Mouse (Mus musculus) CH12.LX (cell line): Measurements from ENCODE around the gene Prap1. TPM values are rescaled to one million over a fixed set of nuclear protein-coding genes. Genes with fewer than 3 reads are reported as not detected.

Source experiments
- DNase-seq: peaks from one replicate; pipeline ENCODE4 v3.0.0-alpha.2; 2013; ENCODE audit errors: extremely low read depth
- H3K27ac ChIP-seq: 2 replicates; pipeline ENCODE4 v1.5.1; 2012; ENCODE audit warnings: low read depth, mild to moderate bottlenecking, control low read depth, moderate library complexity; ENCODE audit not compliant: insufficient read depth
- H3K27me3 ChIP-seq: replicated peaks from 2 replicates; pipeline ENCODE3; 2012; ENCODE audit warnings: inconsistent platforms
- H3K36me3 ChIP-seq, 2 experiments: replicated peaks in 1 of 2; 2 replicates each; pipeline versions ENCODE3 to v1.6.1; 2012; ENCODE audit warnings: inconsistent platforms in 1 of 2, low read length in 1 of 2, mild to moderate bottlenecking in 1 of 2, mixed read lengths in 1 of 2, moderate library complexity in 1 of 2; ENCODE audit not compliant: control insufficient read depth in 1 of 2, insufficient read depth in 1 of 2
- H3K4me1 ChIP-seq, 2 experiments: 2 replicates each; pipeline ENCODE4 v1.6.1; 2012; ENCODE audit warnings: inconsistent platforms in 1 of 2, moderate library complexity in 1 of 2; ENCODE audit not compliant: insufficient read depth in 2 of 2, control insufficient read depth in 1 of 2
- H3K4me2 ChIP-seq: 2 replicates; pipeline ENCODE4 v1.6.1; 2012; ENCODE audit warnings: low read depth, mild to moderate bottlenecking, control low read depth; ENCODE audit not compliant: poor library complexity, insufficient read depth, severe bottlenecking
- H3K4me3 ChIP-seq, 3 experiments: fragments of 150-350 bp in 1 of 3; sonication (generic) in 1 of 3; replicated peaks in 1 of 3; 2 replicates each; pipeline versions ENCODE3 to v1.5.1; 2011 to 2012; ENCODE audit warnings: low read depth in 2 of 3, low read length in 2 of 3, mild to moderate bottlenecking in 2 of 3, moderate library complexity in 2 of 3, control low read depth in 1 of 3, improper control_type of control experiment in 1 of 3, inconsistent platforms in 1 of 3, mixed read lengths in 1 of 3; ENCODE audit not compliant: poor library complexity in 1 of 3
- H3K79me2 ChIP-seq: replicated peaks from 2 replicates; pipeline ENCODE4 v1.6.1; 2012; ENCODE audit warnings: mild to moderate bottlenecking, moderate library complexity; ENCODE audit not compliant: control insufficient read depth, poor library complexity, insufficient read depth, severe bottlenecking; ENCODE audit errors: extremely low read depth
- H3K9ac ChIP-seq: 2 replicates; pipeline ENCODE4 v1.6.1; 2012; ENCODE audit warnings: low read depth, mild to moderate bottlenecking, control low read depth, moderate library complexity; ENCODE audit not compliant: insufficient read depth
- H3K9me3 ChIP-seq: replicated peaks from 2 replicates; pipeline ENCODE3; 2012; ENCODE audit warnings: low read length, inconsistent platforms, mixed read lengths
- BHLHE40 ChIP-seq: IDR thresholded peaks from 2 replicates; pipeline ENCODE4 v1.6.1; 2011; ENCODE audit warnings: mild to moderate bottlenecking, low read depth, low read length, improper control_type of control experiment
- CHD1 ChIP-seq: IDR thresholded peaks from 2 replicates; pipeline ENCODE4 v1.6.1; 2012; ENCODE audit warnings: low read depth, low read length, improper control_type of control experiment, inconsistent platforms
- CHD2 ChIP-seq: IDR thresholded peaks from 2 replicates; pipeline ENCODE4 v1.6.1; 2011; ENCODE audit warnings: low read length, improper control_type of control experiment
- E2F4 ChIP-seq: IDR thresholded peaks from 2 replicates; pipeline ENCODE4 v1.6.1; 2011; ENCODE audit warnings: low read depth, low read length, improper control_type of control experiment; ENCODE audit not compliant: insufficient replicate concordance
- KAT2A ChIP-seq: IDR thresholded peaks from 2 replicates; pipeline ENCODE4 v1.6.1; 2012; ENCODE audit warnings: low read length, improper control_type of control experiment, inconsistent platforms; ENCODE audit not compliant: insufficient replicate concordance
- MAX ChIP-seq: IDR thresholded peaks from 2 replicates; pipeline ENCODE4 v1.6.1; 2011; ENCODE audit warnings: low read length, improper control_type of control experiment
- MXI1 ChIP-seq: IDR thresholded peaks from 2 replicates; pipeline ENCODE4 v1.6.1; 2011; ENCODE audit warnings: mild to moderate bottlenecking, low read depth, low read length, improper control_type of control experiment
- MYC ChIP-seq: IDR thresholded peaks from 2 replicates; pipeline ENCODE4 v1.6.1; 2011; ENCODE audit warnings: low read depth, mild to moderate bottlenecking, improper control_type of control experiment, low read length
- NRF1 ChIP-seq: IDR thresholded peaks from 2 replicates; pipeline ENCODE4 v1.6.1; 2014; ENCODE audit warnings: low read depth, mild to moderate bottlenecking, inconsistent platforms, low read length, improper control_type of control experiment, moderate library complexity
- PAX5 ChIP-seq: IDR thresholded peaks from 2 replicates; pipeline ENCODE4 v1.6.1; 2012; ENCODE audit warnings: low read length, inconsistent platforms, mixed read lengths
- POLR2A ChIP-seq: IDR thresholded peaks from 2 replicates; pipeline ENCODE4 v1.6.1; 2011; ENCODE audit warnings: low read depth, mild to moderate bottlenecking, improper control_type of control experiment, low read length
- RCOR1 ChIP-seq: conservative IDR thresholded peaks from 2 replicates; pipeline ENCODE4 v1.6.1; 2012; ENCODE audit warnings: low read depth, mild to moderate bottlenecking, inconsistent platforms, low read length, improper control_type of control experiment
- USF1 ChIP-seq: IDR thresholded peaks from 2 replicates; pipeline ENCODE4 v1.6.1; 2014; ENCODE audit warnings: low read depth, mild to moderate bottlenecking, inconsistent platforms, low read length, improper control_type of control experiment
- USF2 ChIP-seq: conservative IDR thresholded peaks from 2 replicates; pipeline ENCODE4 v1.6.1; 2011; ENCODE audit warnings: low read depth, low read length, improper control_type of control experiment
- dilution Hi-C: fragments of 300-500 bp; cut with MboI; formaldehyde crosslinking; loops from 2 replicates; pipeline ENCODE4 v1.14.3; 2020; ENCODE audit warnings: low sequenced_read_pairs; ENCODE audit not compliant: extremely low pct_unique_long_range_greater_than_20kb, extremely low pct_ligation_motif_present
- in situ Hi-C: fragments of 300-500 bp; cut with MboI; formaldehyde crosslinking; loops from 3 replicates; pipeline ENCODE4 v1.14.3; 2019; ENCODE audit warnings: low sequenced_read_pairs, low pct_ligation_motif_present, low pct_unique_long_range_greater_than_20kb, mixed read lengths
- polyA plus RNA-seq: library from polyadenylated mRNA; unstranded; fragments of >175 nt; gene quantifications from 2 replicates; pipeline ENCODE4 v1.2.1, GENCODE M21; 2012; ENCODE audit warnings: low read depth; ENCODE audit not compliant: insufficient read length
- total RNA-seq, 2 experiments: library from RNA; depleted of rRNA; stranded (reverse); fragments of 300-350 nt in 1 of 2; fragments of >200 nt in 1 of 2; gene quantifications; 2 replicates each; pipeline ENCODE4 v1.2.3; 2012 to 2014

Prap1 gene
- total and polyA plus RNA-seq, 3 experiments = not detected

- peaks cover 30% of the 10 kb centered on the region for H3K27me3 ChIP-seq
- peaks cover 0 to 3% of the 10 kb centered on the region in 2 experiments; a peak in 1 of 4 replicates for H3K4me1 ChIP-seq
- in situ Hi-C loops (no loop called here), dilution Hi-C loops (no loop called here)
- no peak overlapping the region for H3K27ac ChIP-seq
- no peak overlapping the region for H3K4me2 ChIP-seq
- DNase-seq = no peak
- H3K9ac ChIP-seq = no peak overlapping the region
- H3K4me3 ChIP-seq = no peak overlapping the region
- peaks cover 12% of the 10 kb centered on the region for H3K9me3 ChIP-seq
- H3K79me2 ChIP-seq = no peaks in the 10 kb centered on the region
- TF ChIP-seq USF1 (no peak), POLR2A (no peak), CHD2 (no peak)
- TF ChIP-seq, all 38 proteins: peak for 0
- no peaks in the 10 kb centered on the region for H3K36me3 ChIP-seq
These were observed 45.3 kb upstream of the Prap1 start for GRCm38 (mm10) chr7:140047811-140048311.

DNA sequence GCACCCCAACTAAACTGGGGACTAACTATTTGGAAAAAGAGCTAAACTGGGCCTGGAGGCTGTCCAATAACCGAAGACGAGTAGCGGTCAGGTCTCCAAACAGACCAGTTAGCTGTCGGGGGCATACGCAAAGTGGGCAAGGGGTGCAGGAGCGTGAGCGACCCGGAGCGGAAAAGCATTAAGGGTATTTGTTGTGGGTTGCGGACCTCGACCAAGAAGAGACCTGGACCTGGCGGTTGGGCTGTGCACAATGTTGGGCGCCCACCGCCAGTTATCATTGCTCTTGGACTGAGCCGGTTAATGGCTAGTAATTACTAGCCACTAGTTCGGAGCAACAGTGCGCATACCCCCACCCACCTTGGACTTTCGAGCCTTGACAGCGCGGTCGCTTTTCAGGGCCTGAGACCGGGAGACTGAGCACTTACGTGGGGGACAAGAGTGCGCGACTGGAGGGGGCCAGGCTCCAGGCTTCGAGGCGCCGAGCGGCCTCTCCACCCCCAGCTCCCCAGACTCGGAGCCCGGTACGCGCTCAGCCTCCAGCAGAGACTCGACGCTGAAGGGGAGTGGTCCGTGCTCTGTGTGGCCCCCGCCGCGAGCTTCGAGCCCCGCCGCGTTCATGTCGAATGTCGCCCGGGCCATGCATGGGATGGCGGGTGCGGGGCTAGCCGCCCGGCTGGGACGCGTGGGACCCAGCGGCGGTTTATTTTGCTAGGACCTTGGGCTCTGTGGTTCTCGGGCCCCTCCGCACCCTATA lies 44.7 kb upstream of the Prap1 start, which contains the start of gene Msx3:
Gene Msx3, minus strand, starts transcription at position 729 of the 754 bp plus-strand sequence.
- dilution Hi-C loops = no loop called here
- no peak for DNase-seq
- Histone ChIP-seq H3K9ac (peak within 1 kb of the TSS; percentile 10; the same call in 1 of the 2 replicates), H3K4me2 (peak within 1 kb of the TSS; percentile 52)
- TF ChIP-seq PAX5 (no peak), E2F4 (no peak), USF2 (no peak), KAT2A (no peak)
- TF ChIP-seq, all 38 proteins: peak for 0
- Histone ChIP-seq H3K36me3 (no peaks in the 10 kb centered on the region), H3K9me3 (peaks cover 12% of the 10 kb centered on the region), H3K27ac (no peak within 1 kb of the TSS), H3K79me2 (no peaks in the 10 kb centered on the region), H3K27me3 (peaks cover 33% of the 10 kb centered on the region), H3K4me1 (peaks cover 0 to 3% of the 10 kb centered on the region in 2 experiments; a peak in 1 of 4 replicates), H3K4me3 (peak within 1 kb of the TSS; percentile 19 to 53 (median 44))
- in situ Hi-C loops = no loop called here

GRCm38 (mm10) chr7:140049115-140049689 lies 44.0 kb upstream of the Prap1 start:
- in situ Hi-C loops (no loop called here), dilution Hi-C loops (no loop called here)
- Histone ChIP-seq H3K9me3 (peaks cover 12% of the 10 kb centered on the region), H3K27me3 (peaks cover 36% of the 10 kb centered on the region), H3K4me2 (peak overlapping the region; percentile 52), H3K36me3 (no peaks in the 10 kb centered on the region), H3K79me2 (no peaks in the 10 kb centered on the region), H3K4me3 (peak overlapping the region; percentile 19 to 53 (median 44)), H3K9ac (peak overlapping the region; percentile 10; the same call in 1 of the 2 replicates), H3K4me1 (peaks cover 0 to 3% of the 10 kb centered on the region in 2 experiments; a peak in 1 of 4 replicates), H3K27ac (no peak overlapping the region)
- TF ChIP-seq BHLHE40 (peak; percentile 60), CHD1 (no peak), MAX (peak; percentile 63; the same call in 1 of the 2 replicates), RCOR1 (no peak), MYC (peak; percentile 38; the same call in 1 of the 2 replicates), USF1 (no peak), NRF1 (peak; percentile 14; the same call in 1 of the 2 replicates), MXI1 (no peak; the same call in 1 of the 2 replicates)
- no peak for DNase-seq
